Mouse (Mus musculus) bone marrow macrophage, adult 2 months (primary cell): Measurements from ENCODE around the gene Myo18a.

Source experiments
- CTCF ChIP-seq: IDR thresholded peaks from 2 replicates; pipeline ENCODE4 v1.5.1; 2012; ENCODE audit warnings: low read depth, mild to moderate bottlenecking, low read length, moderate library complexity
- POLR2A ChIP-seq: IDR thresholded peaks from 2 replicates; pipeline ENCODE4 v1.6.1; 2012; ENCODE audit warnings: mild to moderate bottlenecking, low read depth, low read length, borderline replicate concordance

DNA sequence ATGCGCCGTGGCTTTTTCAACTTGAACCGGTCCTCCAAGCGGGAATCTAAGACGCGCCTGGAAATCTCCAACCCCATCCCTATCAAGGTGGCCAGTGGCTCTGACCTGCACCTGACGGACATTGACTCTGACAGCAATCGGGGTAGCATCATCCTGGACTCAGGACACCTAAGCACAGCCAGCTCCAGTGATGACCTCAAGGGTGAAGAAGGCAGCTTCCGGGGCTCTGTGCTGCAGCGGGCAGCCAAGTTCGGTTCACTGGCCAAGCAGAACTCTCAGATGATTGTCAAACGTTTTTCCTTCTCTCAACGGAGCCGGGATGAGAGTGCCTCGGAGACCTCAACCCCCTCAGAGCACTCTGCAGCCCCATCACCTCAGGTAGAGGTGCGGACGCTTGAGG lies 14.4 kb downstream of the Myo18a start:
- TF ChIP-seq CTCF (no peak), POLR2A (no peak)
